Mouse (Mus musculus): ENCODE measurements around the gene Gas6. TPM values are rescaled to one million over a fixed set of nuclear protein-coding genes. Genes with fewer than 3 reads are reported as not detected.

The Gas6 gene
- 17.0 and 18.0 TPM in 2 replicates for polyA plus RNA-seq (2016; fragmentation: Nextera tagmentation; extraction: Ambion mirVana)

DNA sequence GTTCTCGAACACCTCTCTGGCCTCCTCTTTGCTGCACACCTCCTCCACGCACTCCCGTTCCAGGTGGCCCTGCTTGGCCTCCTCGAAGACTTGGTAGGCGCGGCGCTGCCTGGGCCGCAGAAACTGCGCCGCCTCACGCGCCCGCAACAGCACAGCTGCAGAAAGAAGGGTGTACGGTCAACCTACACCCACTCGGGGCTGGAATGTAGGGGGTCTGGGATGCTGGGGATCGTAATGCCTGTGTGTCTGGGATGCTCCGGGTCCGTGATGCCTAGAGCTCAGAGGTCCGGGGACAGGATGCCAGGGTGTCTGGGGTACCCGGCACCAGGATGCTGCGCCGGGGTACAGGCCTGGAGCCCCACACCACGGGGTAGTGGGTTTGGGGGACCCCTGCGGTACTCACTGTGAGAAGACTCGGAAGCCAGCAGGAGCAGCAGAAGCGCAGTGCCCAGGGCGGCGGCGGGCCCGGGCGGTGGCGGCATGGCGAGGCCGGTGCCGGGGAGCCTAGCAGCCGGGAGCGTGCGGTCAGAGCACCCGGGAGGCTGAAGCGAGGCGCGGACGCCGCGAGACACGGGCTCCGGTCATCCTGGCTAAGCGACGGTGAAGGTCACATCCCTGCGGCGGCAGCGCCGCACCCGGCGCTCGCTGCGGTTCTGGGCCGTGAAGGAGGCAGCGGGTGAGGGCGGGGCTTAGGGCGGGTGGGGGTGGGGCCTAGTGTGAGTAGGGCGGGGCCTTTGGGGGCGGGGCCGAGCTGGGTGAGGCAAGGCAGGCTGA lies at the start of gene Gas6:
Gene Gas6, minus strand, starts transcription at position 633 of the 774 bp plus-strand sequence.
- 2% methylated on average over 48 of the region's 64 CpGs for WGBS
- no peaks in the 10 kb centered on the region for H3K9me3 ChIP-seq
- peaks cover 11% of the 10 kb centered on the region for H3K4me1 ChIP-seq
- ATAC-seq (ENCODE audit: low FRiP score, low read depth), result peak; percentile 77
- peak within 1 kb of the TSS; percentile 82 for H3K4me2 ChIP-seq (replicated peaks)
- H3K9ac ChIP-seq (replicated peaks), result peak within 1 kb of the TSS; percentile 60
- peaks cover 45% of the 10 kb centered on the region for H3K27me3 ChIP-seq
- no peaks in the 10 kb centered on the region for H3K36me3 ChIP-seq
- H3K27ac ChIP-seq (replicated peaks), result no peak within 1 kb of the TSS
- H3K4me3 ChIP-seq, result peak within 1 kb of the TSS; percentile 53

DNA sequence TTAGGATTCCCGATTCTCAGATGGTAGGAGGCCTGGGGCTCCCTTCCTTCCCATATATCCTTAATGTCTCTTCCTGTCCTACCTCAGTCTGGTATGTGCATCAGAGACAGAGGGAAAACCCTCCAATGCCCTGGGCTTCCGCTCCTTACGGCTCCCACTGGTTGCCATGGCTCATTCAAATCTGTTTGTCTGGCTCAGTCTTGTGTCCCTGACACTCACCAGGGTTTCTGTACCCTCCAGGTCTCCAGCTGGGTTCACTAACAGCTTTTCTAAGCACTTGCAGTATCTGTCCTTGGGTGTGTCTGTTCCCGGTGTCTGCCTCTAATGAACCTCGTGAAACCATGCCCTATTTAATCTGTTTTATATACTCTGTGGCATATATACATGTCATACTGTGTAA lies 47.2 kb upstream of the Gas6 start:
- Histone ChIP-seq H3K4me2 (replicated peaks) (no peak overlapping the region), H3K4me1 (no peaks in the 10 kb centered on the region), H3K9ac (replicated peaks) (no peak overlapping the region), H3K27me3 (no peaks in the 10 kb centered on the region), H3K4me3 (no peak overlapping the region), H3K9me3 (peaks cover 4% of the 10 kb centered on the region), H3K27ac (replicated peaks) (no peak overlapping the region), H3K36me3 (no peaks in the 10 kb centered on the region)
- WGBS, result 74% methylated on average over 5 of the region's 5 CpGs
- ATAC-seq (ENCODE audit: low FRiP score, low read depth), result no peak

DNA sequence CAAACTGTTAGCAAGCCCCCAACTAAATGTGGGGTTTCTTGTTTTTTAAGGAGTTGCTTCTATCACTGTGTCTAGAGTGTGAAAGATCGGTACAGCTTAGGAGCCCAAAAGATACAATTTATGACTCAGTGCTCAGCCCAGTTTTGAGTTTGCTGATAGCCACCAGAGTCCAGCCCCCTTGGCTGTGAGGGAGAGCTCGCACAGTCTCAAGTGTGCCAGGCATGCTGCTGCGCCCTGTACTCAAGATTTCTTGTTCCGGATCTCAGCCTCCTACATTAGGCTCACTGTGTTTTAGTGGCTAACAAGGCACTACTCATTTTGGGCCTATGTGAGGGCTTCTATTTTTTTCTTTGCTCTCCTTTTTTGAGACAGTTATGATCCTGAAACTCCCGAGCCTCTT lies 45.8 kb upstream of the Gas6 start:
- H3K9ac ChIP-seq (replicated peaks), result no peak overlapping the region
- ATAC-seq (ENCODE audit: low FRiP score, low read depth), result no peak
- no peaks in the 10 kb centered on the region for H3K4me1 ChIP-seq
- no peaks in the 10 kb centered on the region for H3K36me3 ChIP-seq
- H3K27me3 ChIP-seq, result no peaks in the 10 kb centered on the region
- no peak overlapping the region for H3K27ac ChIP-seq (replicated peaks)
- H3K4me3 ChIP-seq, result no peak overlapping the region
- peaks cover 4% of the 10 kb centered on the region for H3K9me3 ChIP-seq
- H3K4me2 ChIP-seq (replicated peaks), result no peak overlapping the region
- WGBS, result 88% methylated on average over 5 of the region's 5 CpGs

- Histone ChIP-seq H3K9me3 (no peaks in the 10 kb centered on the region), H3K9ac (replicated peaks) (no peak overlapping the region), H3K4me3 (no peak overlapping the region), H3K27me3 (no peaks in the 10 kb centered on the region), H3K27ac (replicated peaks) (no peak overlapping the region), H3K36me3 (no peaks in the 10 kb centered on the region), H3K4me1 (no peaks in the 10 kb centered on the region), H3K4me2 (replicated peaks) (no peak overlapping the region)
- no peak for ATAC-seq (ENCODE audit: low FRiP score, low read depth)
- WGBS, result 74% methylated on average over 6 of the region's 6 CpGs
These were observed 44.5 kb upstream of the Gas6 start for GRCm38 (mm10) chr8:13538821-13539220.

DNA sequence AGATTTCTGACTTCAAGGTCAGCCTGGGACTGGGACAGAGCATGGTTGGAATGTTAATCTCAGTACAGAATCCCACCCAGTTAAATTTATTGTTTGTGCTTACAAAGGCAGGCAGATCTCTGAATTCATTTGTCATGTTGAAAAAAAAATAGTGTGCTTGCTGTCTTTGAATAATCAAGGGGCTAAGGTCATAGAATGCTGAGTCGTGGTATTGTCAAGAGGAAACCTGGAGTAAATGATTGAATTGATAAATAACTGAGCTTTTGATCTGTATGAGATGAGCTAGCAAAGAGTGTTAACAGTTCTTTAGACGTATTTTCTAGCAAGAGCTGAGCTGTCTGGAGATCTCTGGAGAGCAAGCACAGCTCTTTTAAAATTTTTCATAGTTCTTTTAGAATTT lies 42.8 kb upstream of the Gas6 start:
- WGBS, result 41% methylated on average over 2 of the region's 2 CpGs
- Histone ChIP-seq H3K4me1 (no peaks in the 10 kb centered on the region), H3K9me3 (no peaks in the 10 kb centered on the region), H3K27ac (replicated peaks) (no peak overlapping the region), H3K36me3 (no peaks in the 10 kb centered on the region), H3K27me3 (no peaks in the 10 kb centered on the region), H3K4me2 (replicated peaks) (no peak overlapping the region), H3K4me3 (no peak overlapping the region), H3K9ac (replicated peaks) (no peak overlapping the region)
- no peak for ATAC-seq (ENCODE audit: low FRiP score, low read depth)

- H3K4me1 ChIP-seq, result peaks cover 11% of the 10 kb centered on the region; the same call in 1 of the 2 replicates
- no peaks in the 10 kb centered on the region for H3K9me3 ChIP-seq
- WGBS, result 87% methylated on average over 8 of the region's 8 CpGs
- no peak overlapping the region for H3K4me2 ChIP-seq (replicated peaks)
- no peak for ATAC-seq (ENCODE audit: low FRiP score, low read depth)
- H3K27ac ChIP-seq (replicated peaks), result no peak overlapping the region
- no peaks in the 10 kb centered on the region for H3K27me3 ChIP-seq
- H3K36me3 ChIP-seq, result no peaks in the 10 kb centered on the region
- no peak overlapping the region for H3K9ac ChIP-seq (replicated peaks)
- no peak overlapping the region for H3K4me3 ChIP-seq
These were observed 38.8 kb upstream of the Gas6 start for GRCm38 (mm10) chr8:13533123-13533522.

- Histone ChIP-seq H3K9me3 (0 out of 2 replicates have a peak, but pooled peaks cover 8% of the 10 kb centered on the region), H3K36me3 (no peaks in the 10 kb centered on the region), H3K9ac (replicated peaks) (no peak overlapping the region), H3K4me3 (no peak overlapping the region), H3K27me3 (no peaks in the 10 kb centered on the region), H3K4me2 (replicated peaks) (no peak overlapping the region), H3K4me1 (peaks cover 11% of the 10 kb centered on the region; the same call in 1 of the 2 replicates), H3K27ac (replicated peaks) (no peak overlapping the region)
- WGBS, result 83% methylated on average over 9 of the region's 9 CpGs
- ATAC-seq (ENCODE audit: low FRiP score, low read depth), result no peak
These were observed 37.4 kb upstream of the Gas6 start for GRCm38 (mm10) chr8:13531602-13532171.

- H3K4me3 ChIP-seq, result no peak overlapping the region
- no peak overlapping the region for H3K4me2 ChIP-seq (replicated peaks)
- WGBS, result 69% methylated on average over 5 of the region's 5 CpGs
- no peak overlapping the region for H3K9ac ChIP-seq (replicated peaks)
- H3K36me3 ChIP-seq, result no peaks in the 10 kb centered on the region
- no peaks in the 10 kb centered on the region for H3K27me3 ChIP-seq
- ATAC-seq (ENCODE audit: low FRiP score, low read depth), result no peak
- H3K9me3 ChIP-seq, result peaks cover 11% of the 10 kb centered on the region; the same call in 1 of the 2 replicates
- peaks cover 11% of the 10 kb centered on the region; the same call in 1 of the 2 replicates for H3K4me1 ChIP-seq
- H3K27ac ChIP-seq (replicated peaks), result no peak overlapping the region
These were observed 36.7 kb upstream of the Gas6 start for GRCm38 (mm10) chr8:13530941-13531340.

DNA sequence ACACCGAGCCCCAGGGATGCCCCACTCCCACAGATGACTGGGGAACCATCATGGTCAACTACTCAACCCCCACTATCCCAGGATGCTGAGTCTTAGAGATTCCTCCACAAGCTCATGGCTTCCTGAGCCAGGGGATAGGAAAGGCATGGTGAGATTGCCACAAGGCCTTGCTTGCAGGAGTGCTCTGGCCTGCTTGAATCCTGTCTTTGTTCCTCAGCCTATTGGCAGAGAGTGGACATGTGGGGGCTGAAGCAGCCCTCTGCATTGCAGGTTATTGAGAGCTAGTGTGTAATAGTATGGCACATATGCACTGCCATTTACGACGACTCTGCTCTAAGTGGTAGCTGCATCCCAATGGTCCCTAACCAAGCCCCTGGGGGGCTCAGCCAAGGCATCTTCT lies 36.1 kb upstream of the Gas6 start:
- no peak overlapping the region for H3K4me2 ChIP-seq (replicated peaks)
- 84% methylated on average over 3 of the region's 3 CpGs for WGBS
- no peak overlapping the region for H3K4me3 ChIP-seq
- peaks cover 11% of the 10 kb centered on the region; the same call in 1 of the 2 replicates for H3K4me1 ChIP-seq
- H3K36me3 ChIP-seq, result no peaks in the 10 kb centered on the region
- no peak for ATAC-seq (ENCODE audit: low FRiP score, low read depth)
- peaks cover 11% of the 10 kb centered on the region; the same call in 1 of the 2 replicates for H3K9me3 ChIP-seq
- no peaks in the 10 kb centered on the region for H3K27me3 ChIP-seq
- H3K27ac ChIP-seq (replicated peaks), result no peak overlapping the region
- H3K9ac ChIP-seq (replicated peaks), result no peak overlapping the region

- Histone ChIP-seq H3K27me3 (no peaks in the 10 kb centered on the region), H3K4me2 (replicated peaks) (no peak overlapping the region), H3K9ac (replicated peaks) (no peak overlapping the region), H3K9me3 (peaks cover 11% of the 10 kb centered on the region; the same call in 1 of the 2 replicates), H3K27ac (replicated peaks) (no peak overlapping the region), H3K4me1 (peaks cover 11% of the 10 kb centered on the region; the same call in 1 of the 2 replicates), H3K36me3 (no peaks in the 10 kb centered on the region), H3K4me3 (no peak overlapping the region)
- 76% methylated on average over 7 of the region's 7 CpGs for WGBS
- no peak for ATAC-seq (ENCODE audit: low FRiP score, low read depth)
These were observed 35.6 kb upstream of the Gas6 start for GRCm38 (mm10) chr8:13529891-13530316.

GRCm38 (mm10) chr8:13529011-13529840 lies 34.9 kb upstream of the Gas6 start:
- H3K27ac ChIP-seq (replicated peaks), result no peak overlapping the region
- no peak for ATAC-seq (ENCODE audit: low FRiP score, low read depth)
- 78% methylated on average over 15 of the region's 15 CpGs for WGBS
- H3K4me2 ChIP-seq (replicated peaks), result no peak overlapping the region
- no peak overlapping the region for H3K9ac ChIP-seq (replicated peaks)
- H3K27me3 ChIP-seq, result no peaks in the 10 kb centered on the region
- no peaks in the 10 kb centered on the region for H3K36me3 ChIP-seq
- peaks cover 11% of the 10 kb centered on the region; the same call in 1 of the 2 replicates for H3K9me3 ChIP-seq
- peaks cover 11% of the 10 kb centered on the region; the same call in 1 of the 2 replicates for H3K4me1 ChIP-seq
- no peak overlapping the region for H3K4me3 ChIP-seq

DNA sequence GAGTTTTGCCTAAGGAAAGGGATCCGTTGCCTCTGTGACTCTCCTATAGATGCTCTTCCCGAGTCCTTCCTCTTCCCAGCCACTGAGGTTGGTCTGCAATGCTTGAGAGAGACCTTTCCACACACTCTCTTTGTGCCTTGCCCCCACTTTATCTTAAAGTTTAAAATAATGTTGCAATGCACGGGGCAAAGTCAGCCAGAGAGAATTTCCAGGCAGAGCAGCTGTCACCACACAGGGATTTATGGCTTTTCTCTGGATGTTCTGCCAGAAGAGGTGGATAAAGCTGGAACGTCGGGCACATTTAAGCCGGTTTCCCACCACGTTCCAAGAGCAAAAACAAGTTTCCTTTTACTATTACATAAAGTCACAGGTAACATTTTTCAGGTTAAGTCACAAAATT lies 27.1 kb upstream of the Gas6 start:
- 86% methylated on average over 7 of the region's 7 CpGs for WGBS
- Histone ChIP-seq H3K4me1 (no peaks in the 10 kb centered on the region), H3K4me2 (replicated peaks) (no peak overlapping the region), H3K27ac (replicated peaks) (no peak overlapping the region), H3K4me3 (no peak overlapping the region), H3K36me3 (no peaks in the 10 kb centered on the region), H3K27me3 (no peaks in the 10 kb centered on the region), H3K9ac (replicated peaks) (no peak overlapping the region), H3K9me3 (peaks cover 2% of the 10 kb centered on the region; the same call in 1 of the 2 replicates)
- ATAC-seq (ENCODE audit: low FRiP score, low read depth), result no peak

Data from midbrain, embryonic 12.5 days (tissue).